Mouse (Mus musculus): Measurements from ENCODE around the gene Cyp2w1. TPM values are rescaled to one million over a fixed set of nuclear protein-coding genes. Genes with fewer than 3 reads are reported as not detected.

Gene Cyp2w1
- total RNA-seq, 2 experiments from 2014 or later, result not detected

- no peak for TF ChIP-seq CTCF (conservative IDR thresholded peaks at IDR 0.05)
- H3K4me3 ChIP-seq, result no peak overlapping the region
- H3K27ac ChIP-seq, result peak overlapping the region; percentile 28; the same call in 1 of the 2 replicates
- DNase-seq (ENCODE audit: low spot score in 2 of 2), result no peak
Measured at GRCm38 (mm10) chr5:139337826-139338370, 14.5 kb upstream of the Cyp2w1 start.

DNA sequence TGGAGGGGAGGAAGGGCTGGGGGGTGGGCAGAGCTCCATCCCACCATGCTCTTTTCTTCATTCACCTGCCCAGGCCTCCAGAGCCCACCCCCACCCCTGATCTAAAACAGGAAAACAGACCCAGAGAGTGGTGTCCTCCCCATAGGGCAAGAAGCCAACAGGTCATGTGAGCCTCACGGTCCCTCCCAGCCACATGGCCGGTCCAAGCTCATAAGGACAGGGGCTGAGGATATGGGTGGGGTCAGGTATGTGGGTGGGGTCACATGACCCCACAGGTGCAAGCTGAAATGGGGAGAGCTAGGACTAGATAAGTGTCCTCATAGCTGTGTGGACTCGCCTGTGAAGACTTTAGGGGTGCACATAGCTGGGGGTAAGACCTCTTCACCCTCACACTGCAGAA, 14.0 kb upstream of the Cyp2w1 start:
- no peak for DNase-seq (ENCODE audit: low spot score in 2 of 2)
- TF ChIP-seq CTCF (conservative IDR thresholded peaks at IDR 0.05), result no peak
- Histone ChIP-seq H3K27ac (peak overlapping the region; percentile 28; the same call in 1 of the 2 replicates), H3K4me3 (no peak overlapping the region)

DNA sequence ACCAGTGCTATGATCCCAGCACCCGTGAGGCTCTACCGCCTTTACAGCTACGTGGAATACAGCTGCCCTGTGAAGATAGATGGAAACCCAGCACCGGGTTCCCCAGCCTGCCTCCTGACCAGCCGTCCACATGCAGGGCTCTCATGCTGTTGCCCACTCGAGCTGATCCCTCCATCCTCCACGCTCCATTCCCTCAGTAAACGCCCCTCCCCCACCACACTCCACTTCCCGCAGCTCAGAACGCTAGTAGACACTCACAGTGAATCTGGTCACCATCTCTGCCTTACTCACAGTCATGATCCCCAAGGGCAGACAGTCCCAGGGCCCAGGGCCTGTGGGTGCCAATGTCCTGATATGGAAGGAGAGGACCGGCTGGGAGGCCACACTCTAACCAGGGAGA, 13.5 kb upstream of the Cyp2w1 start:
- no peak overlapping the region for H3K4me3 ChIP-seq
- DNase-seq (ENCODE audit: low spot score in 2 of 2), result no peak
- TF ChIP-seq CTCF (conservative IDR thresholded peaks at IDR 0.05), result no peak
- no peak overlapping the region; the same call in 1 of the 2 replicates for H3K27ac ChIP-seq

DNA sequence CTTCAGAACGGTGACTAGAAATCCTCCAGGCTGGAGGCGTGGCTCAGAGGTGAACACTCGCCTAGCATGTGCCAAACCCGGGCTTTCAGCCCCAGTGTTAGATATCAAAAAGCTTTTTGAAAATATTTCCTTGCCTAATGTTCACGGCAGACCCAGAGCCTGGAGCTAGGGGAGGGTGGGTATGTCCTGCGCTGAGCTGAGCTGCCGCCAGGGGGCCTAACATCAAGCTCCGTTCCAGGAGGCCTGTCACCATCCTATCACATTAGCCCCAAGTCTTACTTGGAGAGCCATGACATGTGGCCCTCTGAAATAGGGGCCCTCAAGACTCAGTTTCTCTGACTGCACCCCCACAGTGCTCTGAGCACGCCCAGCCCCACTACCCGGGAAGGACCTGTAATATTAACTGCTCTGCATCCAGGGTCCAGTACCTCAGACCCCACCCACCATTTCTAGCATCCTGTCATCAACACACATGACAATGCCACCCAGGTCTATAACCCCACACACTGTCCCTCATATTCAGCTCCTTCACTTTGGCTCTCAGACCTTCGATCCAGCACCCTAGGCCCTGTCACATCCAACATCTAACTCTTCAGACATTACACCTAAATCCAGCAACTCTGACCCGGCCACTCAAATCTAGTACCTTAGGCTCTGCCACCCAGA, 8.3 kb upstream of the Cyp2w1 start:
- peak; percentile 74 to 83 for DNase-seq (ENCODE audit: low spot score in 2 of 2)
- H3K4me3 ChIP-seq, result peak overlapping the region; percentile 76
- H3K27ac ChIP-seq, result peak overlapping the region; percentile 92; the same call in 1 of the 2 replicates
- TF ChIP-seq CTCF (conservative IDR thresholded peaks at IDR 0.05), result peak; percentile 93

- Histone ChIP-seq H3K4me3 (peak overlapping the region; percentile 76), H3K27ac (peak overlapping the region; percentile 92)
- DNase-seq (ENCODE audit: low spot score in 2 of 2), result peak; percentile 90 to 92
- peak; percentile 15; the same call in 1 of the 2 replicates for TF ChIP-seq CTCF (conservative IDR thresholded peaks at IDR 0.05)
Measured at GRCm38 (mm10) chr5:139344687-139345363, 7.6 kb upstream of the Cyp2w1 start.

GRCm38 (mm10) chr5:139345364-139345714, 7.1 kb upstream of the Cyp2w1 start:
- TF ChIP-seq CTCF (conservative IDR thresholded peaks at IDR 0.05), result no peak
- DNase-seq (ENCODE audit: low spot score in 2 of 2), result no peak
- H3K27ac ChIP-seq, result peak overlapping the region; percentile 77

GRCm38 (mm10) chr5:139347225-139347624, 5.2 kb upstream of the Cyp2w1 start:
- no peak for TF ChIP-seq CTCF (conservative IDR thresholded peaks at IDR 0.05)
- no peak for DNase-seq (ENCODE audit: low spot score in 2 of 2)
- H3K27ac ChIP-seq, result no peak overlapping the region
- no peak overlapping the region for H3K4me3 ChIP-seq

More at GRCm38 (mm10) chr5:139345364-139345714, 7.1 kb upstream of the Cyp2w1 start:
- H3K4me3 ChIP-seq, result peak overlapping the region; percentile 76

DNA sequence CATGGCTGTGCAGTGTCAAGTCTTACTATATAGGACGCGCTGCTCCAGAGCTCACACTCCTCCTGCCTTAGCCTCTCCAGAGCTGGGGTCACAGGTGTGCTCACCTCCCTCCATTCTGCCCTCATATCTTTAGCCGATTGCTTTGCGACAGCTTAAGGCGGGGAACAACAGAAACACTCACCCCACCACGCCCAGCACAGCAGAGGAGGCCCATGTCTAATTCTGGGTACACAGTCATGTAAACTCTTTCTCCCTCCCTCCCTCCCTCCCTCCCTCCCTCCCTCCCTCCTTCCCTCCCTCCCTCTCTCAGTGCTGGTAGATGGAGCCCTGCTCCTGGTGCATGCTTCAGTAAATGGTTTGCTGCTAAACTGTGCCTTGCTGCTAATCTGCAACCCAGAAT, 2.7 kb upstream of the Cyp2w1 start:
- DNase-seq (ENCODE audit: low spot score in 2 of 2), result no peak
- no peak for TF ChIP-seq CTCF (conservative IDR thresholded peaks at IDR 0.05)
- Histone ChIP-seq H3K27ac (no peak overlapping the region), H3K4me3 (no peak overlapping the region)

GRCm38 (mm10) chr5:139351134-139351533, 1.3 kb upstream of the Cyp2w1 start, which contains the start of gene Cox19:
Gene Cox19, minus strand, starts transcription at chr5:139351418.
- Histone ChIP-seq H3K4me3 (no peak within 1 kb of the TSS), H3K27ac (no peak within 1 kb of the TSS)
- no peak for TF ChIP-seq CTCF (conservative IDR thresholded peaks at IDR 0.05)
- DNase-seq (ENCODE audit: low spot score in 2 of 2), result no peak

DNA sequence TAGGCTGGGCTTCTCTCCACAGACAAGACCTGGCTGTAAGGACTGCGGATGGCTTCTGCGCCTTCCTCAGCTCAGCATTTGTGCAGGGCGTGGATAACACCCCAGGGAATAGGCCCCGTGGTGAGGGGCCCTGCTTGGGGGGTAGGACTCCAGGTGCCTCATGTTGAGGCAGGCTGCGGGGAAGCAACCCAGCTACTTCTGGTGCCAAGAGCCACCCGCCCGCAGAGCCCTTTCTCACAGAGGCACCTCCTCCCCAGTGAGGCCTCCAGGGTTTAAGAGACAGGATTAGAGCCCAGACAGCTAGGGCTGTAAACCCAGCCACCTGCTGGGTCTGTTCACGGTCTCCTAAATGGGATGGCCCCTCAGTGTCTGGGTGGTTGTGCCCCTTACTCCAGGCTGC, 789 bp upstream of the Cyp2w1 start:
- H3K4me3 ChIP-seq, result no peak overlapping the region
- no peak for TF ChIP-seq CTCF (conservative IDR thresholded peaks at IDR 0.05)
- no peak for DNase-seq (ENCODE audit: low spot score in 2 of 2)
- no peak overlapping the region for H3K27ac ChIP-seq

GRCm38 (mm10) chr5:139353496-139353895, 1.1 kb downstream of the Cyp2w1 start:
- Histone ChIP-seq H3K4me3 (no peak overlapping the region), H3K27ac (no peak overlapping the region)
- DNase-seq (ENCODE audit: low spot score in 2 of 2), result peak in 1 of 2 experiments; percentile 42
- peak; percentile 75 for TF ChIP-seq CTCF (conservative IDR thresholded peaks at IDR 0.05)

DNA sequence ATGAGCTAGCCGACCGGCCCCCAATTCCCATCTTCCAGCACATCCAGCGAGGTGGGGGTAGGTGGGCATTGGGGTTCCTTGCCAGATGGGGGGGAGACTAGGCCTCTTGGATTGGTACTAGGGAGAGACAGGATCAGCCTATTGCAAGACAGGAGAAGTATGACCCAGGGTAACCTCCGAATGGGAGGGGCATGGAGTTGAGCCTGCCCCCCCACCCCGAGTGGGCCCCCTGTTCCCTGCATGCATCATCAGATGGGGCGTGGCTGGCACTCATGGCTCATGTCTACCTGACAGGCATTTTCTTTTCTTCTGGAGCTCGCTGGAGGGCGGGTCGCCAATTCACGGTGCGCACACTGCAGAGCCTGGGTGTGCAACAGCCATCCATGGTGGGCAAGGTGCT, 1.5 kb downstream of the Cyp2w1 start:
- no peak overlapping the region for H3K4me3 ChIP-seq
- no peak for TF ChIP-seq CTCF (conservative IDR thresholded peaks at IDR 0.05)
- DNase-seq (ENCODE audit: low spot score in 2 of 2), result no peak
- H3K27ac ChIP-seq, result no peak overlapping the region

DNA sequence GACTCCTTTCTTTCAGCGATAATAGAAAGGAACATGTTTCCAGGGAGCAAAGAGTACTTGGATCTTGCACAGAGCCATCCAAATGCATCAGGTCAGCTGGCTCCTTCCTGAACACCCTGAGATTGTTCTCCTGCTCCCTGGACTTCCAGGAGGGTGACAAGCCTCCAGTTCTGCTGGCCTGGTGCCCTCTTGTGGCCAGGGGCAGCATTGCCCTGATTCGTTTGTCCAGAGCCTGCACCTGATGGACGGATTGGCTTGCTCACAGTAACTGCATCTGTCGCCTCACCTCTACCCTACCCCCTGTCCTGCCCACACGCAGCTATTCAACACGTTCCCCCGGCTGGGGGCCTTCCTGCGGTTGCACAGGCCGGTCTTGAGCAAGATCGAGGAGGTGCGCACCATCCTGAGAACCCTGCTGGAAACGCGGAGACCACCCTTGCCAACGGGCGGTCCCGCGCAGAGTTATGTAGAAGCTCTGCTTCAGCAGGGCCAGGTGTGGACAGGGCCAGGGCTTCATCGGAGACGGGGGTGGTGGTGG, 2.9 kb downstream of the Cyp2w1 start:
- DNase-seq (ENCODE audit: low spot score in 2 of 2), result peak; percentile 76 to 87
- peak; percentile 95 for TF ChIP-seq CTCF (conservative IDR thresholded peaks at IDR 0.05)
- no peak overlapping the region for H3K4me3 ChIP-seq
- no peak overlapping the region for H3K27ac ChIP-seq
